Mouse (Mus musculus): ENCODE results near the gene Nme7. TPM values are rescaled to one million over a fixed set of nuclear protein-coding genes. Genes with fewer than 3 reads are reported as not detected.

The Nme7 gene
- polyA plus RNA-seq, 1 experiment, result 10.7 TPM

GRCm38 (mm10) chr1:164399578-164399977 is 95.7 kb downstream of the Nme7 start:
- no peaks in the 10 kb centered on the region for H3K27me3 ChIP-seq (ENCODE audit: control insufficient read depth, insufficient read depth, insufficient read length)
- no peaks in the 10 kb centered on the region for H3K79me2 ChIP-seq (ENCODE audit: control insufficient read depth, insufficient read depth)
- H3ac ChIP-seq (ENCODE audit: control insufficient read depth, insufficient read length), result no peak overlapping the region
- TF ChIP-seq POLR2AphosphoS2 (IDR thresholded peaks at IDR 0.05; ENCODE audit: insufficient read length, low read depth) (no peak), MAX (IDR thresholded peaks at IDR 0.05; ENCODE audit: low read depth) (no peak), TCF3 (IDR thresholded peaks at IDR 0.05; ENCODE audit: insufficient read length, low read depth) (no peak), SRF (IDR thresholded peaks at IDR 0.05; ENCODE audit: control insufficient read depth, insufficient read length, low read depth) (no peak), MYOG (IDR thresholded peaks at IDR 0.05; ENCODE audit: control insufficient read depth in 1 of 3, insufficient read depth in 1 of 3, insufficient read length in 2 of 3, low read depth in 2 of 3) (no peak), E2F4 (IDR thresholded peaks at IDR 0.05; ENCODE audit: insufficient read depth) (no peak), POLR2A (IDR thresholded peaks at IDR 0.05; ENCODE audit: insufficient read length, low read depth) (no peak), MYOD1 (IDR thresholded peaks at IDR 0.05; ENCODE audit: control insufficient read depth in 1 of 3, insufficient read length in 2 of 3, low read depth in 2 of 3) (no peak), CEBPB (IDR thresholded peaks at IDR 0.05; ENCODE audit: insufficient read depth, poor library complexity, severe bottlenecking) (no peak)
- H3K4me2 ChIP-seq (ENCODE audit: low read depth), result no peak overlapping the region
- H3K4me3 ChIP-seq, result no peak overlapping the region
- no peaks in the 10 kb centered on the region for H3K36me3 ChIP-seq (ENCODE audit: control insufficient read depth, insufficient read depth)

- no peaks in the 10 kb centered on the region for H3K36me3 ChIP-seq (ENCODE audit: control insufficient read depth, insufficient read depth)
- no peaks in the 10 kb centered on the region for H3K79me2 ChIP-seq (ENCODE audit: control insufficient read depth, insufficient read depth)
- H3K27me3 ChIP-seq (ENCODE audit: control insufficient read depth, insufficient read depth, insufficient read length), result no peaks in the 10 kb centered on the region
- H3K4me3 ChIP-seq, result no peak overlapping the region
- TF ChIP-seq E2F4 (IDR thresholded peaks at IDR 0.05; ENCODE audit: insufficient read depth), result no peak
- TF ChIP-seq SRF (IDR thresholded peaks at IDR 0.05; ENCODE audit: control insufficient read depth, insufficient read length, low read depth), result no peak
- TF ChIP-seq USF1 (IDR thresholded peaks at IDR 0.05; ENCODE audit: low read depth), result no peak
- no peak for TF ChIP-seq POLR2A (IDR thresholded peaks at IDR 0.05; ENCODE audit: insufficient read length, low read depth)
- TF ChIP-seq TCF3 (IDR thresholded peaks at IDR 0.05; ENCODE audit: insufficient read length, low read depth), result no peak
- no peak for TF ChIP-seq POLR2AphosphoS2 (IDR thresholded peaks at IDR 0.05; ENCODE audit: insufficient read length, low read depth)
- no peak for TF ChIP-seq REST (IDR thresholded peaks at IDR 0.05; ENCODE audit: insufficient read depth, insufficient read length)
- no peak overlapping the region for H3ac ChIP-seq (ENCODE audit: control insufficient read depth, insufficient read length)
- no peak overlapping the region for H3K4me2 ChIP-seq (ENCODE audit: low read depth)
These were observed 101.5 kb downstream of the Nme7 start for GRCm38 (mm10) chr1:164405385-164405802.

DNA sequence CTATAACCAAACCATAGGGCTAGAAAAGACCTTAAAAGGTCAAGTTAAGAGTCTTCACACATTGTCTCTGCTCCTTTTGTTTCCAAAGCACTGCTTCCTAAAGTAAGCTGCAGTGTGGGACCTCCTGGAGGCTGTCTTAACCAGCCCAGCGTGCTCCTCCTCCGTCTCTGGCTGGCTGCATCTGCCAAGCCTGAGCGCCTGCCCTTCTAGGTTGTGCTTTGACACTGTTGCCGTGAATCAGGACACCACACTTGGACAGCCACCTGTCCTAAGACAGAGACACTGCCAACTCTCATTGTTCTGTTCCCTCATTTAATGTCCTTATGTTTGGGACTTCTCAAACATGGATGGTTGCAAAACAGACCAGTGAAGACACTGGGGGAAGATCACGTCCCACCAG is 102.6 kb downstream of the Nme7 start:
- no peaks in the 10 kb centered on the region for H3K27me3 ChIP-seq (ENCODE audit: control insufficient read depth, insufficient read depth, insufficient read length)
- H3ac ChIP-seq (ENCODE audit: control insufficient read depth, insufficient read length), result no peak overlapping the region
- H3K79me2 ChIP-seq (ENCODE audit: control insufficient read depth, insufficient read depth), result no peaks in the 10 kb centered on the region
- H3K4me3 ChIP-seq, result no peak overlapping the region
- H3K4me2 ChIP-seq (ENCODE audit: low read depth), result no peak overlapping the region
- no peaks in the 10 kb centered on the region for H3K36me3 ChIP-seq (ENCODE audit: control insufficient read depth, insufficient read depth)
- TF ChIP-seq USF1 (IDR thresholded peaks at IDR 0.05; ENCODE audit: low read depth) (no peak), CEBPB (IDR thresholded peaks at IDR 0.05; ENCODE audit: insufficient read depth, poor library complexity, severe bottlenecking) (no peak), REST (IDR thresholded peaks at IDR 0.05; ENCODE audit: insufficient read depth, insufficient read length) (no peak), POLR2A (IDR thresholded peaks at IDR 0.05; ENCODE audit: insufficient read length, low read depth) (no peak), TCF12 (IDR thresholded peaks at IDR 0.05; ENCODE audit: insufficient read depth, poor library complexity, severe bottlenecking) (no peak), MYOD1 (IDR thresholded peaks at IDR 0.05; ENCODE audit: control insufficient read depth in 1 of 3, insufficient read length in 2 of 3, low read depth in 2 of 3) (no peak), SRF (IDR thresholded peaks at IDR 0.05; ENCODE audit: control insufficient read depth, insufficient read length, low read depth) (no peak), E2F4 (IDR thresholded peaks at IDR 0.05; ENCODE audit: insufficient read depth) (no peak), TCF3 (IDR thresholded peaks at IDR 0.05; ENCODE audit: insufficient read length, low read depth) (no peak), POLR2AphosphoS2 (IDR thresholded peaks at IDR 0.05; ENCODE audit: insufficient read length, low read depth) (no peak), MYOG (IDR thresholded peaks at IDR 0.05; ENCODE audit: control insufficient read depth in 1 of 3, insufficient read depth in 1 of 3, insufficient read length in 2 of 3, low read depth in 2 of 3) (no peak), MAX (IDR thresholded peaks at IDR 0.05; ENCODE audit: low read depth) (no peak)

GRCm38 (mm10) chr1:164408655-164409054 is 104.7 kb downstream of the Nme7 start:
- Histone ChIP-seq H3K4me2 (ENCODE audit: low read depth) (no peak overlapping the region), H3K36me3 (ENCODE audit: control insufficient read depth, insufficient read depth) (no peaks in the 10 kb centered on the region), H3K79me2 (ENCODE audit: control insufficient read depth, insufficient read depth) (no peaks in the 10 kb centered on the region), H3K27me3 (ENCODE audit: control insufficient read depth, insufficient read depth, insufficient read length) (no peaks in the 10 kb centered on the region), H3K4me3 (no peak overlapping the region), H3ac (ENCODE audit: control insufficient read depth, insufficient read length) (no peak overlapping the region)
- no peak for TF ChIP-seq CEBPB (IDR thresholded peaks at IDR 0.05; ENCODE audit: insufficient read depth, poor library complexity, severe bottlenecking)
- TF ChIP-seq USF1 (IDR thresholded peaks at IDR 0.05; ENCODE audit: low read depth), result no peak
- no peak for TF ChIP-seq MYOD1 (IDR thresholded peaks at IDR 0.05; ENCODE audit: control insufficient read depth in 1 of 3, insufficient read length in 2 of 3, low read depth in 2 of 3)
- no peak for TF ChIP-seq POLR2A (IDR thresholded peaks at IDR 0.05; ENCODE audit: insufficient read length, low read depth)
- no peak for TF ChIP-seq E2F4 (IDR thresholded peaks at IDR 0.05; ENCODE audit: insufficient read depth)
- TF ChIP-seq TCF12 (IDR thresholded peaks at IDR 0.05; ENCODE audit: insufficient read depth, poor library complexity, severe bottlenecking), result no peak
- TF ChIP-seq REST (IDR thresholded peaks at IDR 0.05; ENCODE audit: insufficient read depth, insufficient read length), result no peak
- TF ChIP-seq TCF3 (IDR thresholded peaks at IDR 0.05; ENCODE audit: insufficient read length, low read depth), result no peak
- no peak for TF ChIP-seq SRF (IDR thresholded peaks at IDR 0.05; ENCODE audit: control insufficient read depth, insufficient read length, low read depth)
- TF ChIP-seq MYOG (IDR thresholded peaks at IDR 0.05; ENCODE audit: control insufficient read depth in 1 of 3, insufficient read depth in 1 of 3, insufficient read length in 2 of 3, low read depth in 2 of 3), result no peak
- no peak for TF ChIP-seq POLR2AphosphoS2 (IDR thresholded peaks at IDR 0.05; ENCODE audit: insufficient read length, low read depth)
- TF ChIP-seq MAX (IDR thresholded peaks at IDR 0.05; ENCODE audit: low read depth), result no peak

- H3K79me2 ChIP-seq (ENCODE audit: control insufficient read depth, insufficient read depth), result no peaks in the 10 kb centered on the region
- no peaks in the 10 kb centered on the region for H3K27me3 ChIP-seq (ENCODE audit: control insufficient read depth, insufficient read depth, insufficient read length)
- H3K4me2 ChIP-seq (ENCODE audit: low read depth), result no peak overlapping the region
- no peak overlapping the region for H3ac ChIP-seq (ENCODE audit: control insufficient read depth, insufficient read length)
- H3K36me3 ChIP-seq (ENCODE audit: control insufficient read depth, insufficient read depth), result no peaks in the 10 kb centered on the region
- no peak overlapping the region for H3K4me3 ChIP-seq
- TF ChIP-seq TCF3 (IDR thresholded peaks at IDR 0.05; ENCODE audit: insufficient read length, low read depth) (no peak), POLR2A (IDR thresholded peaks at IDR 0.05; ENCODE audit: insufficient read length, low read depth) (no peak), E2F4 (IDR thresholded peaks at IDR 0.05; ENCODE audit: insufficient read depth) (no peak), CEBPB (IDR thresholded peaks at IDR 0.05; ENCODE audit: insufficient read depth, poor library complexity, severe bottlenecking) (no peak), MYOD1 (IDR thresholded peaks at IDR 0.05; ENCODE audit: control insufficient read depth in 1 of 3, insufficient read length in 2 of 3, low read depth in 2 of 3) (no peak), POLR2AphosphoS2 (IDR thresholded peaks at IDR 0.05; ENCODE audit: insufficient read length, low read depth) (no peak)
These were observed 107.4 kb downstream of the Nme7 start for GRCm38 (mm10) chr1:164411306-164411705.

Data from myocyte (in vitro differentiated cells).